Mouse (Mus musculus) megakaryocyte, embryonic 14.5 days (primary cell): ENCODE results near the gene Nyap1.

Experiments used
- FLI1 ChIP-seq: IDR thresholded peaks from 2 replicates; pipeline ENCODE4 v1.6.1; 2012; ENCODE audit warnings: low read length, inconsistent platforms, mixed read lengths
- GATA1 ChIP-seq: IDR thresholded peaks from 3 replicates; pipeline ENCODE4 v1.6.1; 2012; ENCODE audit warnings: mixed read lengths, low read length, inconsistent platforms, borderline replicate concordance

GRCm38 (mm10) chr5:137775587-137776290 lies 34.3 kb upstream of the Nyap1 start:
- TF ChIP-seq FLI1 (no peak), GATA1 (no peak)
